Mouse (Mus musculus): ENCODE results near the gene Inppl1. TPM values are rescaled to one million over a fixed set of nuclear protein-coding genes. Genes with fewer than 3 reads are reported as not detected.

Gene Inppl1
- total RNA-seq (2023), result 10 to 100 TPM; 14.6 to 17.7 TPM

DNA sequence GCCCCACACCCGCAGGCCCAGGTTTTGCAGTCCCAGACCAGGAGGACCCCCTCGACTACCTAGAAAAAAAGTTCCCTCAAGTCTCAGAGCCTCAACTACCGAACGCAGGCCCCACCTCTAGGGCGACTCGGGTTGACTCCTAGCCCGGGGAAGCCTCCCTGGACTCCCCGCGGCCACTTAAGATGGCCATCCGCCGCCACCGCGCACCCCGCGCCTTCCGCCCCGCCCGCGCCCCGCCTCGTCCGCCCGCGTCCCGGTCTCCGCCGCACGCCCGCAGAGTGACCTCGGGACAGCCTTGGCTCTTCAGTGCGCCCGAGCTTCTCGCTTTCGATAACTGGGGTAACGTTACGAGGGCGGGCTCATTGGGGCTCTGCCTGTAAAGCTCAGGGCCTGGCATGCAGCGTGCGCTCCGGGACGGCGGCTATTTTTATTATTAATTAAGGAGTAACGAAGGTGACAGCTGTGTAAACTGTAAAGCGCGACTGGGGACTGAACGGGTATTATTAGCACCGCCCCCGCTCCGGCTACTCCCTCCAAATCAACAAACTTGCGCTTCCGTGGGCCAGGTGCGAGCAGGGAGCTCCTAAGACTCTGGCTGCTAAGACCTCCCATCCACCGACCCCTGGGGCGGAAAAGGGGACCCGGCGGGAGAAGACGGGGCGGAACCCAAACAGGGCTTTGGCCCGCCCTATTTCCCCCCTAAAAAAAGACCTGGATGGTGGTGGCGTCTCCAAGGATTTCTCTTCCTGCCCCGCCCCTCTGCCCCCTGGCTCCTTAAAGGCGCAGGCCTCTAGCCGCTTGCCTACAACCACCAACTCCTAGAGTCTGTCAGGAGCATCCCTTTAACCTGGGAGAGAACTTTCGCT, at the start of gene Inppl1:
Gene Inppl1, minus strand, starts transcription at position 624 of the 866 bp plus-strand sequence.

DNA sequence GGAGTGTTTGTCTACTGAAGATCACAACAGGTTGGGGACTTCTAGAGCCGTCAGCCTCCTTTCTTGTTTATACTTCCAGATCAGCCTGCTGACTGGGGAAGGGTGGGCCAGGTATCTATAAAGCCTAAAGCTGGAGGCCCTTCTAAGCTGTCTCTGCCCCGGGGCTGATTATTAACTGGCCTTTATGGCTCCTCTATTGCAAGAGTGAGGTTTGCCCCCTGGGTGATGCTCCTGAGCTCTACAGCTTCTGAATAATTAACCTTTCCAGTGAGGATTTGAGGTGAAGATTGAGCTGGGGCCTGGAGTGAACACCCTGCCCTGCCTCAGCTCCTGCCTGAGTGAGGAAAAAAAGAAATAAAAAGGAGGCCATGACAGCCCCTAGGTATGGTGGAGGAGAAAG, 32.6 kb upstream of the Inppl1 start, which contains the start of gene Folr1:
Gene Folr1, minus strand, starts transcription at position 160 of the 400 bp plus-strand sequence.

DNA sequence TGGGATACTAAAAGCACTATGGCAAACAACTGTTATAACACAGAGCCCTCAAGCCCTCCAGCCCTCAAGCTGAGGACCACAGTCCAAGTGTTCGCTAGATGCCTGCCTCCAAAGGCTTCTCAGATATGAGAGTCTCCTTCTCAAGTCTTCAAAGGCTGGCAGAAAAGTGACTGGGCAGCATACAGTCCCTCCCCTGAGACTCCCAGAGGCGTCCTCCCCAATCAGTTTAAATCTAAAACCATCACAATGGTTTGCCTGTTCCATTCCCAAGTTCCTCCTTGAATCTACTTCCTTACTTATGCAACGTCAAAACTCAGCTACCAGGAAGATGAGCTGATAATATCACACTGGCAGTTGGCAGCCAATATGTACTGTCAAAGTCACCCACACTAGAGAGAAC, 25.4 kb upstream of the Inppl1 start, which contains the start of gene Anapc15:
Gene Anapc15, plus strand, starts transcription at position 301 of the 400 bp plus-strand sequence.

DNA sequence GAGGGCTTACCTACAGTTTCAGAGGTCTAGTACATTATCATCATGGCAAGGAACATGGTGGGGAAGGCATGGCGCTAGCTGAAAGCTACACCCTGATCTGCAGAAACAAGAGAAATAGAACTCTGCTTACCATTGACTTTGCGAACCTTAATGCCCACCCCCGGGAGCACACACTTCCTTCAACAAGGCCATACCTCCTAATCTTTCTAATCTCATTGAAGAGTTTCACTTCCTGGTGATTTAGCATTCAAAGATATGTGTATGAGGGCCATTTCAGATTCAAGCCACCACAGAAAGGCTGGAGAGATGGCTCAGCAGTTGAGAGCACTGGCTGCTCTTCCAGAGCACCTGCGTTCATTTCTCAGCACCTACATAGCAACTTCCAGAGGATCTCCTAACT, 19.1 kb upstream of the Inppl1 start, which contains the start of gene Folr2:
Gene Folr2, minus strand, starts transcription at position 101 of the 400 bp plus-strand sequence.

DNA sequence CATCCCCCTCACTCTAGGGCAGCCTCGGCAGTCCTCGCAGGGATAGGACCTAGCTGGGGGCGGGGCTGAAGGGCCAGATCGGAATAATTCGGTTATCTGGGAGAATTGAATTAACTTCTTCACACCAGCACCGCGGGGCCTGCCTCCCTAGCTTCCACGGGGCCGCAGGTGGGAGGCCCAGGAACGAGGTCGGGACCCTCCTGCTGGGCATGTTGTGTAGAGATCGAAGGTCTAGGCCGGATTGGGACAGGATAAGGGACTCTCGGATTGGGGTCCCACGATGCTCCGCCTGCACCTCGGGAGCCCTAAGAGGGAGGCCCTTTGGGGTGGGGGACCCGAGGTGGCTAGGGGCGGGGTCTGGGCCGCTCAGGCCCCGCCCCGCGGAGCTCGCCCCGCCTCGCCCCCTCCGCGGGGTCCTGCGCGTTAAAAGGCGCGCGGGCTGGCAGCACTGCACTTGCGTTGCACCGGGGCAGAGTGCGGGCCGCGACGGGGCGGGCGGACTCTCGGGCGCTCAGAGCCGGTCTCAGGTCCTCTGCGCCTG, 20.1 kb downstream of the Inppl1 start, which contains the start of gene Phox2a:
Gene Phox2a, plus strand, starts transcription at position 453 of the 541 bp plus-strand sequence.

Other genes with a start within 250 kb of the Inppl1 start
- 10 to 100 TPM; 22.3 to 24.7 TPM for gene Clpb, start 174.6 kb downstream of the Inppl1 start, total RNA-seq (2023)
- not detected for gene Phox2a, start 19.9 kb downstream of the Inppl1 start, total RNA-seq (2023)
- gene Folr2, start 19.0 kb upstream of the Inppl1 start, total RNA-seq (2023), result not detected
- gene Anapc15, start 25.5 kb upstream of the Inppl1 start, total RNA-seq (2023), result 10 to 100 TPM; 36.0 to 56.9 TPM
- not detected for gene Folr1, start 32.6 kb upstream of the Inppl1 start, total RNA-seq (2023)
- 10 to 100 TPM; 64.2 to 67.1 TPM for gene Lamtor1, start 67.7 kb upstream of the Inppl1 start, total RNA-seq (2023)
- not detected for gene Tomt, start 68.1 kb upstream of the Inppl1 start, total RNA-seq (2023)
- 1 to 10 TPM; 1.5 to 2.1 TPM for gene Lrrc51, start 95.7 kb upstream of the Inppl1 start, total RNA-seq (2023)
- gene Numa1, start 95.9 kb upstream of the Inppl1 start, total RNA-seq (2023), result 100 to 1,000 TPM; 318 to 347 TPM
- 10 to 100 TPM; 13.5 to 15.8 TPM for gene Il18bp, start 180.5 kb upstream of the Inppl1 start, total RNA-seq (2023)
- 10 to 100 TPM; 35.6 to 39.4 TPM for gene Rnf121, start 227.2 kb upstream of the Inppl1 start, total RNA-seq (2023)
- gene Xndc1, start 227.3 kb upstream of the Inppl1 start, total RNA-seq (2023), result 10 to 100 TPM; 40.8 to 52.2 TPM
- gene Xntrpc, start 227.5 kb upstream of the Inppl1 start, total RNA-seq (2023), result 1 to 10 TPM; 7.6 to 7.9 TPM
- gene Trpc2, start 244.9 kb upstream of the Inppl1 start, total RNA-seq (2023), result 1 to 10 TPM in 1 of 2 experiments, under 1 TPM in 1; 0.50 to 1.8 TPM